Mouse (Mus musculus) E14TG2a.4 (cell line): ENCODE measurements around the gene Abcb11.
"Not testable (repeated sequence)": the region's sequence is repeated elsewhere in the genome, so short reads cannot be mapped to it uniquely, and the experiment has no call there.

Source experiments
- H3K27me3 ChIP-seq: 2 replicates; pipeline ENCODE4 v1.6.1; 2014; ENCODE audit warnings: low read length, control low read depth; ENCODE audit not compliant: insufficient read depth
- H3K36me3 ChIP-seq: 2 replicates; pipeline ENCODE4 v1.6.1; 2014; ENCODE audit warnings: low read length, control low read depth; ENCODE audit not compliant: insufficient read depth
- H3K4me1 ChIP-seq: replicated peaks from 2 replicates; pipeline ENCODE4 v1.6.1; 2014; ENCODE audit warnings: low read depth, low read length, control low read depth
- H3K4me3 ChIP-seq: replicated peaks from 2 replicates; pipeline ENCODE4 v1.5.1; 2014; ENCODE audit warnings: mild to moderate bottlenecking, low read length
- H3K9me3 ChIP-seq: 2 replicates; pipeline ENCODE4 v1.6.1; 2014; ENCODE audit warnings: low read length, control low read depth
- CTCF ChIP-seq: conservative IDR thresholded peaks from 2 replicates; pipeline ENCODE4 v1.5.1; 2014; ENCODE audit warnings: low read length
- NANOG ChIP-seq: IDR thresholded peaks from 2 replicates; pipeline ENCODE4 v1.6.1; 2014; ENCODE audit warnings: borderline replicate concordance, low read length, mixed read lengths
- POU5F1 ChIP-seq: IDR thresholded peaks from 2 replicates; pipeline ENCODE4 v1.6.1; 2014; ENCODE audit warnings: low read length, borderline replicate concordance

Abcb11 gene

GRCm38 (mm10) chr2:69342496-69343221, at the start of gene Abcb11:
Gene Abcb11, minus strand, starts transcription at chr2:69342616.
- H3K4me3 ChIP-seq, result no peak within 1 kb of the TSS
- H3K4me1 ChIP-seq, result no peaks in the 10 kb centered on the region
- no peak for TF ChIP-seq POU5F1
- no peak for TF ChIP-seq CTCF
- TF ChIP-seq NANOG, result no peak
- peaks cover 27% of the 10 kb centered on the region for H3K9me3 ChIP-seq
- H3K36me3 ChIP-seq, result no peaks in the 10 kb centered on the region
- no peaks in the 10 kb centered on the region for H3K27me3 ChIP-seq

- H3K9me3 ChIP-seq, result no peaks in the 10 kb centered on the region
- no peak overlapping the region for H3K4me3 ChIP-seq
- H3K27me3 ChIP-seq, result no peaks in the 10 kb centered on the region
- no peaks in the 10 kb centered on the region for H3K4me1 ChIP-seq
- H3K36me3 ChIP-seq, result no peaks in the 10 kb centered on the region
- TF ChIP-seq POU5F1, result no peak
- no peak for TF ChIP-seq NANOG
- TF ChIP-seq CTCF, result no peak
Observed at GRCm38 (mm10) chr2:69386118-69386871, 43.9 kb upstream of the Abcb11 start.

GRCm38 (mm10) chr2:69382838-69383237, 40.4 kb upstream of the Abcb11 start:
- H3K27me3 ChIP-seq, result no peaks in the 10 kb centered on the region
- no peaks in the 10 kb centered on the region for H3K9me3 ChIP-seq
- H3K4me3 ChIP-seq, result no peak overlapping the region
- TF ChIP-seq POU5F1 (no peak), CTCF (no peak), NANOG (no peak)
- peaks cover 17% of the 10 kb centered on the region for H3K4me1 ChIP-seq
- H3K36me3 ChIP-seq, result no peaks in the 10 kb centered on the region

GRCm38 (mm10) chr2:69381740-69382139, 39.3 kb upstream of the Abcb11 start:
- no peak overlapping the region for H3K4me3 ChIP-seq
- peaks cover 17% of the 10 kb centered on the region for H3K4me1 ChIP-seq
- TF ChIP-seq POU5F1 (no peak), CTCF (peak; percentile 34)
- H3K27me3 ChIP-seq, result no peaks in the 10 kb centered on the region
- no peaks in the 10 kb centered on the region for H3K36me3 ChIP-seq
- H3K9me3 ChIP-seq, result no peaks in the 10 kb centered on the region

- no peaks in the 10 kb centered on the region for H3K36me3 ChIP-seq
- H3K27me3 ChIP-seq, result no peaks in the 10 kb centered on the region
- TF ChIP-seq NANOG, result no peak
- no peak for TF ChIP-seq POU5F1
- no peak for TF ChIP-seq CTCF
- no peaks in the 10 kb centered on the region for H3K9me3 ChIP-seq
- no peak within 1 kb of the TSS for H3K4me3 ChIP-seq
- H3K4me1 ChIP-seq, result peaks cover 17% of the 10 kb centered on the region
Observed at GRCm38 (mm10) chr2:69380281-69380680, 37.9 kb upstream of the Abcb11 start, which contains the start of gene Dhrs9. Gene Dhrs9, plus strand, starts transcription at chr2:69380445.

- peaks cover 17% of the 10 kb centered on the region for H3K4me1 ChIP-seq
- H3K4me3 ChIP-seq, result no peak overlapping the region
- no peaks in the 10 kb centered on the region for H3K9me3 ChIP-seq
- H3K36me3 ChIP-seq, result no peaks in the 10 kb centered on the region
- no peak for TF ChIP-seq NANOG
- no peak for TF ChIP-seq POU5F1
- no peak for TF ChIP-seq CTCF
- H3K27me3 ChIP-seq, result no peaks in the 10 kb centered on the region
Observed at GRCm38 (mm10) chr2:69379801-69380200, 37.4 kb upstream of the Abcb11 start.

- peaks cover 17% of the 10 kb centered on the region for H3K4me1 ChIP-seq
- no peaks in the 10 kb centered on the region for H3K9me3 ChIP-seq
- TF ChIP-seq CTCF (no peak), NANOG (no peak), POU5F1 (no peak)
- H3K4me3 ChIP-seq, result no peak overlapping the region
- no peaks in the 10 kb centered on the region for H3K27me3 ChIP-seq
- no peaks in the 10 kb centered on the region for H3K36me3 ChIP-seq
Observed at GRCm38 (mm10) chr2:69376780-69377179, 34.4 kb upstream of the Abcb11 start.

GRCm38 (mm10) chr2:69365275-69365674, 22.9 kb upstream of the Abcb11 start:
- Histone ChIP-seq H3K27me3 (no peaks in the 10 kb centered on the region), H3K9me3 (no peaks in the 10 kb centered on the region), H3K4me1 (no peaks in the 10 kb centered on the region), H3K4me3 (no peak overlapping the region), H3K36me3 (no peaks in the 10 kb centered on the region)
- TF ChIP-seq POU5F1 (no peak), CTCF (no peak), NANOG (no peak)

- TF ChIP-seq POU5F1 (no peak), CTCF (no peak), NANOG (no peak)
- no peak overlapping the region for H3K4me3 ChIP-seq
- H3K36me3 ChIP-seq, result no peaks in the 10 kb centered on the region
- H3K4me1 ChIP-seq, result no peaks in the 10 kb centered on the region
- no peaks in the 10 kb centered on the region for H3K9me3 ChIP-seq
- H3K27me3 ChIP-seq, result no peaks in the 10 kb centered on the region
Observed at GRCm38 (mm10) chr2:69364831-69365230, 22.4 kb upstream of the Abcb11 start.

GRCm38 (mm10) chr2:69355402-69355801, 13.0 kb upstream of the Abcb11 start:
- not testable (repeated sequence) for H3K9me3 ChIP-seq, H3K27me3 ChIP-seq, H3K4me3 ChIP-seq, H3K36me3 ChIP-seq, H3K4me1 ChIP-seq
